Mouse (Mus musculus) olfactory bulb, adult 2 months (tissue): ENCODE measurements around the gene Aagab.

Experiments
- CTCF ChIP-seq: fragments of 200-500 bp; IDR thresholded peaks from 2 replicates; pipeline ENCODE4 v1.5.1; 2012; ENCODE audit warnings: low read depth, mild to moderate bottlenecking, low read length, moderate library complexity; ENCODE audit not compliant: insufficient read depth
- POLR2A ChIP-seq: fragments of 200-500 bp; IDR thresholded peaks from 2 replicates; pipeline ENCODE4 v1.6.1; 2012; ENCODE audit warnings: mild to moderate bottlenecking, low read depth, low read length, moderate library complexity; ENCODE audit not compliant: insufficient read depth

DNA sequence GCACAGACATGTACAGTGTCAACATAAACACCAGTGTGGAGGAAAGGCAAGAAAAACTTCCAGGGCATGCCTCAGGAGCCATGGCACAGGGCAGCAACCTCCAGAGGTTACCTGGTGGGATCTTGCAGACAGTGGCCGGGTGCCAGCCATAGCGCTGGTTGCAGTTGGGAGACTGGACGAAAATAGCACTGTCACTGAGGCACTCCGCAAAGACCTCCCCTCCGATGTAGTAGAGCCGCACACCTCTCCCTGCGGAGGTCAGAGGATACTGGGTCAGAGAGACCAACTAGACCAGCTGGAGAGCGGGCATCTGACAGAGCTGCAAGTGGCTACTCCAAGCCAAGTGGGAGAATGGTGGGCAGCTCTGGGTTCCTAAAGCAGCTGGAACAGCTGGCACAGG lies 52.1 kb downstream of the Aagab start:
- TF ChIP-seq POLR2A, result no peak
- no peak for TF ChIP-seq CTCF
